Mouse (Mus musculus) heart, adult 2 months (tissue): ENCODE results near the gene BC107364. TPM values are rescaled to one million over a fixed set of nuclear protein-coding genes. Genes with fewer than 3 reads are reported as not detected.
"Not testable (repeated sequence)": the region's sequence is repeated elsewhere in the genome, so short reads cannot be mapped to it uniquely, and the experiment has no call there.

Source experiments
- DNase-seq, 2 experiments: peaks; one replicate each; pipeline ENCODE4 v3.0.0; 2021
- H3K27ac ChIP-seq: fragments of 200-600 bp; 2 replicates; pipeline ENCODE4 v1.8.1; 2022
- H3K27me3 ChIP-seq: fragments of 200-500 bp; 2 replicates; pipeline ENCODE4 v1.6.1; 2012; ENCODE audit warnings: mild to moderate bottlenecking, low read length, inconsistent platforms, mixed read lengths; ENCODE audit not compliant: control insufficient read depth, insufficient read depth
- H3K36me3 ChIP-seq: fragments of 200-500 bp; 2 replicates; pipeline ENCODE4 v1.6.1; 2012; ENCODE audit warnings: low read length, inconsistent platforms; ENCODE audit not compliant: control insufficient read depth, insufficient read depth
- H3K4me1 ChIP-seq: fragments of 200-500 bp; 2 replicates; pipeline ENCODE4 v1.6.1; 2011; ENCODE audit warnings: low read length; ENCODE audit not compliant: control insufficient read depth, insufficient read depth
- H3K4me3 ChIP-seq: fragments of 200-600 bp; 2 replicates; pipeline ENCODE4 v1.8.1; 2022
- H3K79me2 ChIP-seq: fragments of 200-500 bp; replicated peaks from 2 replicates; pipeline ENCODE4 v1.6.1; 2012; ENCODE audit warnings: mild to moderate bottlenecking, inconsistent platforms, low read length, moderate library complexity, mixed read lengths; ENCODE audit not compliant: control insufficient read depth, insufficient read depth
- H3K9ac ChIP-seq: fragments of 200-500 bp; 2 replicates; pipeline ENCODE4 v1.6.1; 2012; ENCODE audit warnings: low read depth, mild to moderate bottlenecking, control low read depth, inconsistent platforms, low read length, mixed read lengths
- CTCF ChIP-seq: fragments of 200-600 bp; IDR thresholded peaks from 2 replicates; pipeline ENCODE4 v1.8.1; 2022; ENCODE audit warnings: antibody characterized with exemption, mild to moderate bottlenecking, moderate library complexity
- EP300 ChIP-seq: fragments of 200-500 bp; IDR thresholded peaks from 2 replicates; pipeline ENCODE4 v1.6.1; 2011; ENCODE audit warnings: low read depth, low read length, control low read depth; ENCODE audit not compliant: insufficient read depth
- POLR2A ChIP-seq: fragments of 200-500 bp; IDR thresholded peaks from 2 replicates; pipeline ENCODE4 v1.6.1; 2011; ENCODE audit warnings: mild to moderate bottlenecking, low read depth, low read length, control low read depth; ENCODE audit not compliant: insufficient read depth
- whole genome bisulfite sequencing: fragments of 180-500 bp; shearing (Covaris S2); methylation state at CpG from one replicate; pipeline ENCODE4 v1.1.7; 2018; 5-methylcytosine and 5-hydroxymethylcytosine counted together
- intact Hi-C: fragments of 180-260 bp; cut with DNase I; formaldehyde crosslinking; loops from one replicate; pipeline ENCODE4 v1.15.1; 2025
- polyA plus RNA-seq: library from polyadenylated mRNA; depleted of rRNA; stranded (reverse); fragments of >200 nt; gene quantifications from 2 replicates; pipeline ENCODE4 v1.2.3, GENCODE M21; 2012
- total RNA-seq, 2 experiments: library from RNA; stranded (reverse); gene quantifications; 2 replicates each; pipeline ENCODE4 v1.2.3; 2021

BC107364 gene
- total and polyA plus RNA-seq, 3 experiments, result not detected

DNA sequence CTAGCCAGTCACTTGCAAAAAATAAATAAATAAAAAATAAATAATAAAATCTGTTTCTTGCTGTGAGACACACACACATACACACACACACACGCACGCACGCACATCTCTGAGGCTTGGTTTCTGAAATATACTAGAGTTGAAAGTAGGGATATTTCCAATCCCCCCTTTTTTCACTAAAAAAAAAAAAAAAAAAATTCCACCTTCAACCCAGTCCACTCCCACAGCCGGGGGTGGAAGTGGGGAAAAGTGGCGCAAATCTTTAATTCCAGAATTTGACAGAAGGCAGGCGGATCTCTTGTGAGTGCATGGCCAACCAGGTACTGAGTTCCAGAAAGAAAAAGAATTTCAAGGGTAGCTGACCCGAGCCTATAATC, 37.2 kb downstream of the BC107364 start:
- intact Hi-C loops, result no loop called here
- Histone ChIP-seq H3K79me2 (no peaks in the 10 kb centered on the region), H3K9ac (no peak overlapping the region), H3K36me3 (no peaks in the 10 kb centered on the region), H3K4me3 (peak overlapping the region; percentile 56; the same call in 1 of the 2 replicates), H3K4me1 (no peaks in the 10 kb centered on the region), H3K27me3 (peaks cover 3% of the 10 kb centered on the region), H3K27ac (no peak overlapping the region)
- TF ChIP-seq CTCF (no peak), POLR2A (no peak), EP300 (no peak)
- WGBS, result 60% methylated on average over 7 of the region's 7 CpGs
- no peak for DNase-seq

DNA sequence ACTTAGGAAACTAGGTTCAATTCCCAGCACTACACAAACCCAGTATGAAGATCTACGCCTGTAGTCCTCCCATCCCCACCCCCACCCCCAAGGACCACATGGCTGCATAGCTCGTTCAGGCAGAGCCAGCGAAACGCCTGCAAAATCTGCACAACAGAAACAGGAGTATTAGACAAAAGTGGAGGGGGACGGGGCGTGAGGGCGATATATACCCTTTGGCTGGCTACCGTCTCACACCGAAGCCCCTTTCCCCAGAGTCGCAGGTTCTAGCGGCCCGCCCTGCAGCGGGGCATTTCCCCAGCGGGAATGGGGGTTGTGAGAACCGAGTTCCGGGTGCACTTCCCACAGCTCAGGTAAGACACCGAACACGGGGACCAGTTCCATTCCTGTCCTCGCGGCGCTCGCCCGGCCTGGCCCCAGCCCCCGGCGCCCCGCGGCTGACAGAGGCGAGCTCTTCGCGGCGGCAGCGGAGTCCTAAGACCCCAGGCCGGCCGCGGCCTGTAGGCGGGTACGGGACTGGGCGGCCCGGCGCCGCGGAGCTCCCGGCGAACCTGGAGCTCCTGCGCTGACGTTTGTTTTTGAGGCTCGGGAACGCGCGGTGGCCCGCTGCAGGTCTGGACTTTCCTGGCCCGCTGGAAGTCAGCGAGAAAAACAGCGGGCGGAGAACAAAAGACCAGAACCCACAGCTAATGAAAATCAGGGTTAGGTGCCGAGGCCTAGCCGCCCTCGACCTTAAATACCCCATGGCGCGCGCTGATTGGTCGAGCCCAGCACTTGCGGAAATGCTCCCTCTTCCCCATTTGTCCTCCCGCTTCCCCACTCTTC, 37.8 kb downstream of the BC107364 start:
- TF ChIP-seq CTCF (no peak), POLR2A (peak; percentile 57)
- Histone ChIP-seq H3K79me2 (no peaks in the 10 kb centered on the region), H3K27me3 (peaks cover 8% of the 10 kb centered on the region), H3K4me1 (no peaks in the 10 kb centered on the region), H3K9ac (peak overlapping the region; percentile 77), H3K36me3 (no peaks in the 10 kb centered on the region), H3K4me3 (peak overlapping the region; percentile 56), H3K27ac (no peak overlapping the region; the same call in 1 of the 2 replicates)
- DNase-seq, result peak; percentile 71 to 78
- intact Hi-C loops, result no loop called here
- WGBS, result 5% methylated on average over 64 of the region's 64 CpGs

DNA sequence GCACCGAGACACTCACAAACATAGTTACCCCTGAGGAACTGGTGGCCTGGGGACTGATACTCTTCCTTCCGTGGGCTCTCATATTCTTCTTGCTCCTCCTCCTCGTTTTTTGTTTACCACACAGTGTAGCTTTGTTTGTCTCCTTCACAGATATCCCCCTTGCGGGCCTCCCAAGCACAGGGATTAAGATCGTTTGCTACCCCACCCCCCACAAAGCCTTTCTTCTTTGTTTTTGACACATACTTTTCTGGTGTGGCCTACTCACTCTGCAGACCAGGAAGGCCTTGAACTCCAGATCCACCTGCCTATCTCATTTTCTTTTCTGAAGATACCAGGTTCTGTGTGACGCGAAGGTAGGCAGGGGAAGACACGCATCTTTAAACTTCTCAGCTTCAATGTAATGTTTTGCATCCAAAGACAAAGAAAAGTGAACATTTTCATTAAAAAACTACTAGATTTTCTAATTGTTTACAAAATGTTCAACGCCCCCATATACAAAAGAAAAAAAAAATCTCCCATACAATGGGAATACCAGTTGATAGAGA, 38.5 kb downstream of the BC107364 start:
- no peak overlapping the region for H3K4me3 ChIP-seq

DNA sequence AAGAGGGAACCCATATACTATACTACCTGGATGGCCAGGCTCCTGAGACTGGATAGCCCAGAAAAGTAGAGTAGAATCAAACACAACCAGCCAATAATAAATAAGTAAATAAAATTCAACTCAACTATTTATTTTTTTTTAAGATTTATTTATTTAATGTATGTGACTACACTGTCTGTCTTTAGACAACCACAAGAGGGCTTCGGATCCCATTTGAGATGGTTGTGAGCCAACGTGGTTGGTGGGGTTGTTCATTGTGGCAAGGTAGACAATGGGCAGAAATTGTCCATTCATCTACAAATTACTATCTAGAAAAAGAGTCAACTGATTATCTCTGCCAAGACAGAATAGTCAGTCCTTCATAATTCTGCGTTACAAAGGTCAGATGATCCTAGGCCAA, 40.3 kb downstream of the BC107364 start:
- Histone ChIP-seq H3K4me3 (no peak overlapping the region), H3K4me1 (no peaks in the 10 kb centered on the region), H3K36me3 (no peaks in the 10 kb centered on the region), H3K79me2 (no peaks in the 10 kb centered on the region), H3K9ac (no peak overlapping the region), H3K27ac (no peak overlapping the region), H3K27me3 (peaks cover 14% of the 10 kb centered on the region)
- WGBS, result 78% methylated on average over 3 of the region's 3 CpGs
- intact Hi-C loops, result no loop called here
- no peak for TF ChIP-seq CTCF
- TF ChIP-seq POLR2A, result no peak
- no peak for TF ChIP-seq EP300
- DNase-seq, result no peak

More for the DNA sequence above, 38.5 kb downstream of the BC107364 start:
- DNase-seq, result no peak
- intact Hi-C loops, result no loop called here
- H3K36me3 ChIP-seq, result no peaks in the 10 kb centered on the region
- no peak overlapping the region for H3K27ac ChIP-seq
- H3K79me2 ChIP-seq, result no peaks in the 10 kb centered on the region
- TF ChIP-seq EP300, result no peak
- no peak for TF ChIP-seq CTCF
- no peak for TF ChIP-seq POLR2A
- H3K27me3 ChIP-seq, result peaks cover 11% of the 10 kb centered on the region
- WGBS, result 86% methylated on average over 9 of the region's 9 CpGs
- H3K9ac ChIP-seq, result no peak overlapping the region
- H3K4me1 ChIP-seq, result no peaks in the 10 kb centered on the region

DNA sequence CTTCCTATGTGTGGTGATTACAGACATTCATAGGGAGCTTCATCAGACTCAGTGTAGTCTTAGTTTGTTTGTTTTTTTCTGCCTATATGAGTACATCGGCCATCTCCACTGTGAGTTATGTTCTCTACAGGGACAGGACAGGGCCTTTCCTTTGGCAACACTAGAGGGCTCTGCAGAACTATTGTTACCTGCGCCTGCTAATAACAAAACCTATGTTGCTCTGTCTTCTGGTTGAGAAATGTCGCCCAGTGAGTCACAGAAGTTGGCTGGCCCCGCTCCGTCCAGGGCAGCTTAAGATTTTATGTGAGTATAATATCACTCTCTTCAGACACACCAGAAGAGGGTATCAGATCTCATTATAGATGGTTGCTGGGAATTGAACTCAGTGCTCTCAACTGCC, 41.1 kb downstream of the BC107364 start:
- Histone ChIP-seq H3K27ac (no peak overlapping the region), H3K36me3 (no peaks in the 10 kb centered on the region), H3K27me3 (peaks cover 16% of the 10 kb centered on the region), H3K79me2 (no peaks in the 10 kb centered on the region), H3K4me1 (no peaks in the 10 kb centered on the region), H3K4me3 (no peak overlapping the region), H3K9ac (no peak overlapping the region)
- intact Hi-C loops, result no loop called here
- no peak for DNase-seq
- 89% methylated on average over 5 of the region's 5 CpGs for WGBS
- no peak for TF ChIP-seq CTCF
- TF ChIP-seq EP300, result no peak
- no peak for TF ChIP-seq POLR2A

DNA sequence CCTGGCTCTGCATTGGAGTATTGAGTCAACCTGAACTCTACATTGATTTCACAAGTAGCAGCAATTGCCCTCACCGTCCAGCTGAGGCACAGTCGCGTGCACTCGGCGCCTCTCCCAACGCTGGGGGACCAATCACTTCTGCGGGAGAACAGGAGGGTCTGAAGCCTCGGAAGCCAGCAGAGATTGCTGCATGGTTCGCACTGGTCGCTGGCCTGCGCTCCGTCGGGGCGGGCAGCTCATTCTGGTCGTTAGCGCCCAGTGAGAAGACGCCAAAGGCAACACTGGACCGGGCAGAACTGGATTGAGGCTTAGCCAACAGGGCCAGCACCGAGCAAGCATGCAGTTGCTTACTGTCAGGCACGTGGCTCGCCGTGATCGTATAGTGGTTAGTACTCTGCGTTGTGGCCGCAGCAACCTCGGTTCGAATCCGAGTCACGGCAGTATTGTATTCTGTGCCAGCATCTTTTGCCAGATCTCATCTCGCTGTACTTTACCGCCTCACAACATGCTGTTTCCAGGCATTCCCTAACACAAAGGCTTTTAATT, 42.3 kb downstream of the BC107364 start:
- WGBS, result 5% methylated on average over 31 of the region's 31 CpGs
- TF ChIP-seq EP300, result no peak
- no peak for TF ChIP-seq POLR2A
- TF ChIP-seq CTCF, result no peak
- intact Hi-C loops, result no loop called here
- DNase-seq, result no peak
- Histone ChIP-seq H3K27me3 (peaks cover 20% of the 10 kb centered on the region), H3K4me1 (no peaks in the 10 kb centered on the region), H3K4me3 (no peak overlapping the region), H3K9ac (no peak overlapping the region), H3K27ac (no peak overlapping the region), H3K79me2 (no peaks in the 10 kb centered on the region), H3K36me3 (no peaks in the 10 kb centered on the region)

DNA sequence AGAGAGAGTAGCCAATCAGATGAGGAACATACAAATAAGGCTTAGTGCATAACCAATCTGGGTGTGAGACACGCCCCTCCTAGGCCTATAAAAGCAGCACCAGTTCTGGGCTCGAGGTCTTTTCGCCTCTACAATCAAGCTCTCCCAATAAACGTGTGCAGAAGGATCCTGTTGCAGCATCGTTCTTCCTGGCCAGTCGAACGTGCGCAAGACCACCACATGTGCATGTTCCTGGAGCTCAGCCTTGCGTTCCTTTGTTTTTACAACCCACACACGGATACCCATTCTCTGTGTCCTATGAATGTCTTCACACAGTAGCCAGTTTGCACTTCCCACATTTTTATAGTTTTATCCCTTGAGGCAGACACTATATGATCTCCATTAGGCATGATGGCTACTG, 44.0 kb downstream of the BC107364 start:
- H3K9ac ChIP-seq, intact Hi-C loops, H3K36me3 ChIP-seq, H3K27ac ChIP-seq, H3K79me2 ChIP-seq, H3K4me1 ChIP-seq, H3K4me3 ChIP-seq, DNase-seq: not testable (repeated sequence)
- H3K27me3 ChIP-seq, result peaks cover 26% of the 10 kb centered on the region
- WGBS, result 93% methylated on average over 10 of the region's 10 CpGs
